Mouse (Mus musculus) ES-Bruce4 (cell line): ENCODE measurements around the gene Tmem175. TPM values are rescaled to one million over a fixed set of nuclear protein-coding genes. Genes with fewer than 3 reads are reported as not detected.
A peak's percentile ranks its signal among the peaks of the same experiment; 100 is the strongest.

Experiments
- H3K27ac ChIP-seq: 2 replicates; pipeline ENCODE4 v1.5.1; 2012; ENCODE audit warnings: low read length, inconsistent platforms; ENCODE audit not compliant: insufficient read depth
- H3K27me3 ChIP-seq: 2 replicates; pipeline ENCODE4 v1.6.1; 2012; ENCODE audit warnings: mild to moderate bottlenecking, low read length, inconsistent platforms; ENCODE audit not compliant: control insufficient read depth, poor library complexity, insufficient read depth, severe bottlenecking
- H3K36me3 ChIP-seq: 2 replicates; pipeline ENCODE4 v1.6.1; 2012; ENCODE audit warnings: inconsistent platforms, mild to moderate bottlenecking, low read length, moderate library complexity; ENCODE audit not compliant: control insufficient read depth, poor library complexity, insufficient read depth, severe bottlenecking
- H3K4me1 ChIP-seq: one replicate; pipeline ENCODE4 v1.8.1; 2011; ENCODE audit warnings: low read length; ENCODE audit not compliant: control insufficient read depth, insufficient read depth
- H3K4me3 ChIP-seq: 2 replicates; pipeline ENCODE4 v1.5.1; 2011; ENCODE audit warnings: low read depth, mild to moderate bottlenecking, low read length
- H3K9ac ChIP-seq: 2 replicates; pipeline ENCODE4 v1.6.1; 2012; ENCODE audit warnings: low read depth, mild to moderate bottlenecking, inconsistent platforms; ENCODE audit not compliant: poor library complexity, severe bottlenecking
- H3K9me3 ChIP-seq: replicated peaks from 2 replicates; pipeline ENCODE4 v1.6.1; 2012; ENCODE audit warnings: mild to moderate bottlenecking, low read length, inconsistent platforms; ENCODE audit not compliant: control insufficient read depth, poor library complexity, insufficient read depth, severe bottlenecking
- CTCF ChIP-seq: IDR thresholded peaks from one replicate; pipeline ENCODE4 v1.8.1; 2011; ENCODE audit warnings: low read depth, low read length
- EP300 ChIP-seq: IDR thresholded peaks from 2 replicates; pipeline ENCODE4 v1.6.1; 2011; ENCODE audit warnings: low read depth, low read length; ENCODE audit not compliant: insufficient read depth
- POLR2A ChIP-seq: IDR thresholded peaks from one replicate; pipeline ENCODE4 v1.8.1; 2011; ENCODE audit warnings: low read length; ENCODE audit not compliant: insufficient read depth
- polyA plus RNA-seq: library from polyadenylated mRNA; stranded (reverse); fragments of >200 nt; gene quantifications from 2 replicates; pipeline ENCODE4 v1.2.4, GENCODE M21; 2011; ENCODE audit warnings: low read depth; ENCODE audit not compliant: missing spikeins, insufficient read depth, insufficient read length

Gene Tmem175
- polyA plus RNA-seq, 1 experiment = 19.7 TPM

DNA sequence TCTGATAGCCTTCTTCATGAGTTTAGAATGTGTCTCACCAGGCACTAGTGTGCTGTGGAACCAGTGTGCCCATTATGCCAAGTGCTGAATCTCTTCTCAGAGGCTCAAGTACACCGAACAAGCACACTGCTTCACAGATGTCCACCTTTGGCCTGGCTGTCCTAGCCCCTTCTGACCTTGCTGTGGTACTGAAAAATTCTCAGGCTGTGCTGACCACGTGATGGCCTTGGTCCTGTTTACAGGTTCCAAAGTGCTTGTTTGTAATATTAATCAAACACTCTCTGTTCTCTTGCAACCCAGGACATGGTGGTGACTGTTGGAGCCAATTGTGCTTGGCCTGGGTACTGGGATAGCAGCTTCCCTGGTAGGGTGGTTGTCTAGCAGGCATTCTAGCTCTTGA is 45.1 kb downstream of the Tmem175 start:
- H3K27ac ChIP-seq = no peak overlapping the region
- TF ChIP-seq POLR2A (no peak), CTCF (no peak), EP300 (no peak)
- H3K27me3 ChIP-seq = no peaks in the 10 kb centered on the region
- H3K36me3 ChIP-seq = no peaks in the 10 kb centered on the region
- H3K4me1 ChIP-seq = peaks cover 2% of the 10 kb centered on the region
- H3K9me3 ChIP-seq = no peaks in the 10 kb centered on the region
- no peak overlapping the region for H3K9ac ChIP-seq
- no peak overlapping the region for H3K4me3 ChIP-seq

DNA sequence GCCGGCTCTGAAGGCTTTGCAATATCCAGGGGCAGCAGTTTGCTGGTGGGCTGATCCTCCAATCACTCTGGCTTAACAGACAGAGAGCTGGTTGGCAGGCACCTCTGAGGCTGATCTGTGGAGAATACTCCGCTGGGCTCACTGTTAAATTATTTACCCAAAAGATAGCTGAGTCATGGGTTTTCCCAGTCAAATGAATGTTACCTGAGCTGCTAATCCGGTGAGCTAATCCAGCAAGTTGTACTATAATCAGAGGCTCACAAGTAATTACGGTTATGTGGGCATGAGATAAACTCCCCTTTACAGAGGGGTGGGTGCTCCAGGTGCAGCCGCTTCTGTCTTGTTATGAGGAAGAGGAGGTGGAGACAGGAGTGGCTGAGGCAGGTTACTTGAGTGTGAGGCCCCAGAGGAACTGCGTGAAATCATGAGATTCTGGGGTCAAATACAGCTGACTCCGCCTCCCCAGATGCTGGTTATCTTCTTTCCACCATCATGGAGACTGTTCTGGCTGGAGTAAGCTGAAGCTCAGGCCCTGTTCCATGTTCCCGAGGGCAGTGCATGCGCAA is 45.8 kb downstream of the Tmem175 start, which contains the start of gene Slc26a1:
Gene Slc26a1 (minus strand): TSS at position 319 of the 566 bp plus-strand sequence.
- no peak within 1 kb of the TSS for H3K27ac ChIP-seq
- no peaks in the 10 kb centered on the region for H3K4me1 ChIP-seq
- H3K36me3 ChIP-seq = no peaks in the 10 kb centered on the region
- no peaks in the 10 kb centered on the region for H3K9me3 ChIP-seq
- no peak within 1 kb of the TSS for H3K4me3 ChIP-seq
- no peaks in the 10 kb centered on the region for H3K27me3 ChIP-seq
- TF ChIP-seq POLR2A = no peak
- TF ChIP-seq EP300 = no peak
- no peak for TF ChIP-seq CTCF
- H3K9ac ChIP-seq = no peak within 1 kb of the TSS

DNA sequence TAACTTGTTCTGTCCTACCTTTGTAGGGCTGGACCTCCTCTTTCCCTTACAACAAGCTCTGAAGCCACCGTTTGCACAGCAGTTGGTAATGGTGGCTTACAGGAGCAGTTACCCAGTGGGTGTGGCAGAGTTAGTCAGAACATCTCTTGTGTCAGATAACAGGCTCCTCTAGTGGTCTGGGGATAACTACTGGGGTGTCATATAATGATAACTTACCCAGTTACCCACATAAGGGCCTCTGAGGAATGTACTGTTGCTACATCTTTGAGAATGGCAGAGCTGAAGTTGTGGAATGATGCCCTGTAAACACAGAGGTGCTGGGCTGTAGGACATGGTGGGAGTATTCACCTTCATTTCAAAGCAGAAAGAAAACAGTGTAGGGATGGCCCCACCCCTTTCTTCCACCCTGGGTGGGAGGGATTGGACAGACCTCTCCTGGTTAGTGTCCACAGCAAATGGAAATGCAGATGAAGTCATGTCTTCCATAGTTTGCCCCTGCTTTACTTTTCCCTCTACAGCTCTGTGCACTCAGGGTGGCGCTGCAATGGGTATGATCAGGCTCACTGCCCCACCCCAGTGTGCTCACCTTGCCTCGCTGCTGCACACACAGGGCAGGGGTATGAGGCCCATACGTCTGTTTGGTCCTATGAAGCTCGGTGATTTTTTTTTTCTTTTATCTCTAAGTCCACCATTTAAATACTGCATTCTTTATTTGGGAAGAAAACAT is 47.4 kb downstream of the Tmem175 start:
- Histone ChIP-seq H3K4me3 (peak overlapping the region; percentile 52), H3K9ac (peak overlapping the region; percentile 35), H3K36me3 (no peaks in the 10 kb centered on the region), H3K27me3 (no peaks in the 10 kb centered on the region), H3K27ac (no peak overlapping the region), H3K4me1 (no peaks in the 10 kb centered on the region), H3K9me3 (no peaks in the 10 kb centered on the region)
- TF ChIP-seq CTCF = peak; percentile 33
- no peak for TF ChIP-seq POLR2A
- no peak for TF ChIP-seq EP300

DNA sequence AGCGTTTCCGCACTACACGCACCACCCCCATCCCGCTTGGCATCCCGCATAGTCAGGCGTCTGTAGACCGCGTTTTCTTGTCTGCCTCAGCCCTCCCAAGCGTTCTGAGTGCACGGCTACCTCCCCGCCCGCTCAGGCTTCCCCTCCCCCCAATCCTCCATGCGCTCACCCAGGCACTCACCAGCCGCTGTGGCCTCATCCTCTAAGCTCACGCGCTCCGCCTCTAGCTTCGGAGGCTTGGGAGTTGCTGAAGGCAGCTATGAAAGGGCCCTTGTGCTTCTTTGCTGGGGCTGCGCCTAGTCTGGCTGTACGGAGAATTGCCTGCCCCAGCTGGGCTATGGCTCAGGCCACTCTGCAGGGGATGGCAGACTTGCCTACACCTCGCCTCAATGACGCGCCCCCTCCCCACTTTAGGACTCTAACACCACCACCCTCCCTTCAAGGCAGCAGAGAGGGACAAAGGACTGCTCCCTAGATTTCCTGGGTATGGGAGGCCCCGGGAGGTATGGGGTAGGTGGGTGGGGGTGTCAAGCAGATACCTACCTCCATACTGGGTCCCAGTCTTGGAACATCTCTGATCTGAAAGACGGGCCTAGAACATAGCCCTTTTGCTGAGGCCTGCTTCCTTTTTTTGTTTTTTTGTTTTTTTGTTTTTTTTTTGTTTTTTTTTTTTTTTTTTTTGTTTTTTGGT is 48.2 kb downstream of the Tmem175 start:
- no peaks in the 10 kb centered on the region for H3K36me3 ChIP-seq
- no peak overlapping the region for H3K27ac ChIP-seq
- H3K4me3 ChIP-seq = peak overlapping the region; percentile 52
- peak overlapping the region; percentile 35 for H3K9ac ChIP-seq
- TF ChIP-seq EP300 (no peak), CTCF (no peak), POLR2A (no peak)
- no peaks in the 10 kb centered on the region for H3K27me3 ChIP-seq
- no peaks in the 10 kb centered on the region for H3K4me1 ChIP-seq
- no peaks in the 10 kb centered on the region for H3K9me3 ChIP-seq

DNA sequence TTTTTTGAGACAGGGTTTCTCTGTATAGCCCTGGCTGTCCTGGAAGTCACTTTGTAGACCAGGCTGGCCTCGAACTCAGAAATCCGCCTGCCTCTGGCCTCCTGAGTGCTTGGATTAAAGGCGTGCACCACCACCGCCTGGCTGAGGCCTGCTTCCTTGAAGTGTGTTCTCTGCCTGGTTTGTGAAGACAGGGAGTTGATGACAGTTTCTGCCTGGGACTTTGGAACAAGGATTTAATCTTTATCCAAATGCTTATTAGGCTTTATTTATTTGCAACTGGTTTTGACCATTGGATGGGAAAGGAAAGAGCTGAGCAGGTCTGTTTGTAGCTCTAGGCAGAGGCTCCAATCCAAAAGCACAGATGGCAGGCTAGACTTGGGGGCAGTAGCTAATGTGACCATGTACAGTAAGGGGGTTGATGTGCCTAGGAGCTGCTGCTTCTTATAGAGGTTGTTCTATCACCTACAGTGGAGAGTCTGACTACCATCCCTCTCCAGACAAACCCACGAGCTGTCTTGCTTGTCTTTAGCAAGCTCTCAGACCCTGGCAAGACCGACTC is 48.8 kb downstream of the Tmem175 start:
- H3K27me3 ChIP-seq = no peaks in the 10 kb centered on the region
- H3K4me1 ChIP-seq = no peaks in the 10 kb centered on the region
- no peaks in the 10 kb centered on the region for H3K9me3 ChIP-seq
- H3K4me3 ChIP-seq = no peak overlapping the region
- TF ChIP-seq EP300 (no peak), POLR2A (no peak), CTCF (no peak)
- H3K36me3 ChIP-seq = no peaks in the 10 kb centered on the region
- peak overlapping the region; percentile 35; the same call in 1 of the 2 replicates for H3K9ac ChIP-seq
- H3K27ac ChIP-seq = no peak overlapping the region

DNA sequence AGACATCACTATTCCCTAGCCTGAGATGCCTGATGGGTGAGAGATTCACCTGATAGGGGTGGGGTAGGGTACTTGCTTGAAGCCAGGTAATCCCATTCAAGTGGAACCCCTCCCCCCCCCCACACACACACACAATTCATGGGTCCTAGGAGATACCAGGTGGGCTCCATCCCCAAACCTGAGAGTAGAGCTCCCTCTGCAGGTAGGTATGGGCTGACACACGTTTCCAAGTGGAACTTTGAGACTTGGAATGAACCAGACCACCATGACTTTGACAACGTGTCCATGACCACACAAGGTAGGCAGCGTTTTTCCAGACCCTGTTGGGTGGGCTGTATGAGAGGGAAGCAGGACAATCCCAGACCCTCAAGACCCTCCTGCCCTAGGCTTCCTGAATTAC is 50.3 kb downstream of the Tmem175 start:
- TF ChIP-seq POLR2A = no peak
- TF ChIP-seq EP300 = no peak
- TF ChIP-seq CTCF = peak; percentile 59
- Histone ChIP-seq H3K9ac (no peak overlapping the region), H3K27me3 (no peaks in the 10 kb centered on the region), H3K27ac (no peak overlapping the region), H3K4me3 (no peak overlapping the region), H3K36me3 (no peaks in the 10 kb centered on the region), H3K4me1 (no peaks in the 10 kb centered on the region), H3K9me3 (no peaks in the 10 kb centered on the region)
